Mouse (Mus musculus) stomach, embryonic 16.5 days (tissue): ENCODE measurements around the gene Vezt. TPM values are rescaled to one million over a fixed set of nuclear protein-coding genes. Genes with fewer than 3 reads are reported as not detected.

Experiments
- ATAC-seq: fragments of 200-750 bp; cut with Nextera tagmentation; 2 replicates; pipeline ENCODE4 v1.8.0; 2017; ENCODE audit warnings: moderate number of reproducible peaks, moderate TSS enrichment; ENCODE audit not compliant: insufficient read depth, low FRiP score
- H3K27ac ChIP-seq: fragments of 300-500 bp; sonication (generic); 2 replicates; pipeline ENCODE4 v1.5.1; 2014; ENCODE audit warnings: low read length
- H3K27me3 ChIP-seq: fragments of 300-500 bp; sonication (generic); 2 replicates; pipeline ENCODE4 v1.6.1; 2014; ENCODE audit warnings: low read length, control low read depth, mixed read lengths; ENCODE audit not compliant: control insufficient read depth, insufficient read depth
- H3K36me3 ChIP-seq: fragments of 300-500 bp; sonication (generic); 2 replicates; pipeline ENCODE4 v1.6.1; 2014; ENCODE audit warnings: low read length; ENCODE audit not compliant: control insufficient read depth, insufficient read depth
- H3K4me1 ChIP-seq: fragments of 300-500 bp; sonication (generic); 2 replicates; pipeline ENCODE4 v1.6.1; 2014; ENCODE audit warnings: low read length, control low read depth, mixed read lengths; ENCODE audit not compliant: control insufficient read depth, insufficient read depth
- H3K4me2 ChIP-seq: fragments of 300-500 bp; sonication (generic); 2 replicates; pipeline ENCODE4 v1.6.1; 2014; ENCODE audit warnings: low read depth, low read length, mixed read lengths
- H3K4me3 ChIP-seq: fragments of 300-500 bp; sonication (generic); replicated peaks from 2 replicates; pipeline ENCODE4 v1.5.1; 2014; ENCODE audit warnings: mild to moderate bottlenecking, low read length
- H3K9ac ChIP-seq: fragments of 300-500 bp; sonication (generic); 2 replicates; pipeline ENCODE4 v1.6.1; 2014; ENCODE audit warnings: low read length
- H3K9me3 ChIP-seq: fragments of 300-500 bp; sonication (generic); replicated peaks from 2 replicates; pipeline ENCODE4 v1.6.1; 2016; ENCODE audit warnings: low read length, control low read depth; ENCODE audit not compliant: control insufficient read depth
- WGBS: fragments of 180-500 bp; shearing (Covaris S2); extraction: QIAGEN DNeasy Blood & Tissue Kit; methylation state at CpG from one replicate; pipeline ENCODE4 v1.1.7; 2014; 5-methylcytosine and 5-hydroxymethylcytosine counted together
- polyA plus RNA-seq: library from polyadenylated mRNA; unstranded; fragments of >200 nt; fragmentation: Nextera tagmentation; extraction: Ambion mirVana; gene quantifications from 2 replicates; pipeline ENCODE4 v1.2.1, GENCODE M21; 2015

Gene Vezt
- polyA plus RNA-seq, 1 experiment from 2014 or later: 27.4 TPM

DNA sequence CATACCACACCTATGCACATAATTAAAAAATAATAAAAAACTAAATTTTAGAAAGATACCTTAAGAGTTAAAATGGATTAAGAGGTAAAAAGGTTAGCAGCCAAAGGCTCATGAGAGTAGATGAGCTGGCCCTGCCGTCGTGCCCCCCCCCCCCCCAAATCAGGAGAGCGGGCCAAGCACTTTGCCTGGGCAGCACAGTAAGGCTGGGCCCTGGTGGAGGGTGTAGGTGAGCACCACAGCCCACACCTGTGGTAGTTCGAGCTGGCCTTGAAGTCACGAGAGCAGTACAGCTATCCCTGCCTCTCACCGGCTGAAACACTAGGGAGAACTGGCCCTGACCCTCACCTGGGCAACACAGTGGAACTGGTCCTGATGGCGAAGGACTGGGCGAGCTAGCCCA, 10.5 kb downstream of the Vezt start:
- no peaks in the 10 kb centered on the region for H3K36me3 ChIP-seq
- H3K9me3 ChIP-seq: no peaks in the 10 kb centered on the region
- no peak overlapping the region for H3K4me3 ChIP-seq
- H3K27me3 ChIP-seq: no peaks in the 10 kb centered on the region
- no peak overlapping the region for H3K27ac ChIP-seq
- H3K9ac ChIP-seq: no peak overlapping the region
- ATAC-seq: no peak
- no peak overlapping the region for H3K4me2 ChIP-seq
- H3K4me1 ChIP-seq: no peaks in the 10 kb centered on the region; the same call in 1 of the 2 replicates
- WGBS: 91% methylated on average over 8 of the region's 8 CpGs

DNA sequence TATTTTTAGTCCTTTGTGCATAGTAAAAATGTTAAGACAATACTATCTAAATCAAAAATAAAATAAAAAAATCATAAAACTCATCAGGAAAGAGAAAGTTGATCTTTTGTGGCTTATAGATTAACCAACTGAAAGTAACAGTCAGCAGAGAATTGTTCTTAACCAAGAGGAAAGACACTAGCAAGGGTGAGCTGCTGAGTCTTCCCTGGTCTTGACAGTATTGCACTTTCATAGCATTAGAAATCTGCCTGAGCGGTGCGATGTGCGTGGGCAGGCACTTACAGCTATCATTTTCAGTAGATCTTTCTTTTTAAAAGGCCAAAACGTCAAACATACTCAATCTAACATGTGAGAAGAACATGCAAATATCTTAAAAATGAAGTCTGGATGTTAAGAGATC, 14.6 kb downstream of the Vezt start:
- 71% methylated on average over 4 of the region's 4 CpGs for WGBS
- ATAC-seq: no peak
- Histone ChIP-seq H3K9ac (no peak overlapping the region), H3K4me2 (no peak overlapping the region), H3K9me3 (no peaks in the 10 kb centered on the region), H3K27me3 (no peaks in the 10 kb centered on the region), H3K4me1 (no peaks in the 10 kb centered on the region; the same call in 1 of the 2 replicates), H3K27ac (no peak overlapping the region), H3K4me3 (no peak overlapping the region), H3K36me3 (no peaks in the 10 kb centered on the region)

DNA sequence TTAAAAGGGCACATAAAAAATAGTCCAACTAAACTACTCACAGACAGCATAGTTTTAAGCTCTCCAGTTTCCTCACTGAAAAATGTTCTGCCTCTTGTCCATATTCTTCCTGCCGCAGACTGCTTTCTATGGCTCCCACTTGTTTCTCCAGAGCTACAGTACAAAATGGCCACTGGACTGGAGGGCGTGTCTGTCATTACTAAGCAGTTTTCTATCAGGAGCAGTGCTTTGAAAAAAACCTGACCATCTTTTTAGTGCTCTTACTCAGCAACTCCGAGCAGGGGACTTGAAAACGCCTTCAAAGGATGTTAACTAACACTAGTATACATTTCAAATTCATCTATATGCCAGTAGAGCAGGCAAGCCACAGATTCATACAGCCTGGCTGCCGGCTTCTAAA, 15.0 kb downstream of the Vezt start:
- H3K36me3 ChIP-seq: no peaks in the 10 kb centered on the region
- H3K4me1 ChIP-seq: no peaks in the 10 kb centered on the region; the same call in 1 of the 2 replicates
- H3K9ac ChIP-seq: no peak overlapping the region
- H3K9me3 ChIP-seq: no peaks in the 10 kb centered on the region
- no peak overlapping the region for H3K4me2 ChIP-seq
- WGBS: 45% methylated on average over 5 of the region's 5 CpGs
- no peaks in the 10 kb centered on the region for H3K27me3 ChIP-seq
- no peak overlapping the region for H3K27ac ChIP-seq
- no peak overlapping the region for H3K4me3 ChIP-seq
- no peak for ATAC-seq

DNA sequence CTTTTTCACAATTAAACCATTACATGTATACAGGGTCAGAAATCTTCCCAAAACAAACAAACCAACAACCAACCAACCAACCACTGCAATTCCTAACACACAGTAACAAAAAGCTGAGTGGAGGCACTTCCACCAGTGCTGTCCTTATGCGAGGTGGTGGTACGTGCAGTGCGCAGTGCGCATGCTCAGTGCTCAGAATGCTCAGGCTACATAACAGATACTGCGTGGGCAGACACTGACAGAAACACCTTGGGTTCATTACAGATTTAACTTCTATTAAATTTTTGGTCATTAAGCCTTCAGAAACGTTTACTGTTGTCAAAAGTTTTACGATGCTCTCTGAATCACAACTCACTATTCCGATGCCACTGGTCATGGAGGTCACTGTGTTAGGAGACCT, 18.2 kb downstream of the Vezt start:
- Histone ChIP-seq H3K4me3 (no peak overlapping the region), H3K36me3 (no peaks in the 10 kb centered on the region), H3K9me3 (no peaks in the 10 kb centered on the region), H3K4me1 (no peaks in the 10 kb centered on the region; the same call in 1 of the 2 replicates), H3K4me2 (no peak overlapping the region), H3K27ac (no peak overlapping the region), H3K27me3 (no peaks in the 10 kb centered on the region), H3K9ac (no peak overlapping the region)
- ATAC-seq: no peak
- 92% methylated on average over 8 of the region's 8 CpGs for WGBS

DNA sequence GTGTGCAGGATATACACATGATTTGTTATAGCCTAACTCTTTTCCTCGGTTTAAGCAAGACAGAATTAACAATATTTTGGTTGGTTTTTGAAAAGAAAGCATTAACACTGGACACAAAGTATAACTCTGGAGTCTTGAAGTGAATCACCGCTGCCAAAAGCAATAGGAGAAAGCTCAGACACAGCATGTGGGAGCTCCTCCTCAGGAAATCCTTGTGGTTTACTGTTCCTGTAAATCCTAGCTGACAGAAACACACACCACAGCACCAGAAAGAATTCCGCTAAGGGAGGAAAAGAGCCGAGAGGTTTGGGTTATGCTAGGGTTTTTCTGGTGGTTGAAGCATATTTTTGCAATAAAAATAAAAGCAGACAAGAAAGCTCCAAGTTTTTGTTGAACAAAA, 21.4 kb downstream of the Vezt start:
- 57% methylated on average over 4 of the region's 4 CpGs for WGBS
- Histone ChIP-seq H3K4me1 (0 out of 2 replicates have a peak, but pooled peaks cover 5% of the 10 kb centered on the region), H3K36me3 (no peaks in the 10 kb centered on the region), H3K4me2 (no peak overlapping the region), H3K9ac (no peak overlapping the region), H3K27me3 (no peaks in the 10 kb centered on the region), H3K27ac (no peak overlapping the region), H3K4me3 (no peak overlapping the region), H3K9me3 (no peaks in the 10 kb centered on the region)
- no peak for ATAC-seq

DNA sequence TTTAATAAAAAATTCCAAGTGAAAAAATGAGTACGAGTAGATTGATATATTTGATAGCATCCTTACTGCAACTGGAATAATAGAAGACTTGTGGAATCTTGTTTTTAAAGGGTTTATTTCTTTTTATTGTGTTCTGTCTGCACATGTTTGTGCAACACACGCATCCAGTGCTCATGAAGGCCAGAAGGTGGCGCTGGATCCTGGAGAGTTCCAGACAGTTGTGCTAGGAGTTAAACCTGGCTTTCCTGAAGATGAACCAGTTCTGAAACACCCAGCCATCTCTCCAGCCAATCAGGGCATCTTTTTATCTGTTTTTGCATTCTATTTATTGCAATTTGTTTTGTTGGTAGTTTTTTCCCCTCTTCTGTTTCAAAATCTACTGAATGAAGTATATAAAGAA, 22.4 kb downstream of the Vezt start:
- H3K4me2 ChIP-seq: no peak overlapping the region
- 53% methylated on average over 3 of the region's 3 CpGs for WGBS

DNA sequence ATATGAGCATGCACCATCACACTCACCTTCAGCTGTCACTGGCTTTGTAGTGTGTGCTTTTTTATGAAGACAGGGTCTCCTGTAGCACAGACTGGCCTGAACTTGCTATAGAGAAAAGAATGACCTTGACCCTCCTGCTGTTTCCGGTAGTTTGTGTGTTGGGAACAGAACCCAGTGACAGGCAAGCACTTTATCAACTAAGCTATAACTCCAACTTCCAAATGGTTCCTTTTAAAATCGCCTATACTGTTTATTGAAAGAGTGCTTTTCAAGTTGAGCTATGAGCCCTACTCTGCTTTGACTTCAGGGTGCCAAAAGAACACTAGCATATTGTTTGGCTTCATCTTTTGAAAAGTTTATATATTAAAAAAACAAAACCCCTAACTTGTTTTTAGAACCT, 24.6 kb downstream of the Vezt start:
- H3K27me3 ChIP-seq: no peaks in the 10 kb centered on the region
- H3K9me3 ChIP-seq: no peaks in the 10 kb centered on the region
- no peak overlapping the region for H3K4me2 ChIP-seq
- no peak for ATAC-seq
- 0 out of 2 replicates have a peak, but pooled peaks cover 5% of the 10 kb centered on the region for H3K4me1 ChIP-seq
- WGBS: 28% methylated on average over 2 of the region's 2 CpGs
- H3K4me3 ChIP-seq: no peak overlapping the region
- H3K36me3 ChIP-seq: 0 out of 2 replicates have a peak, but pooled peaks cover 5% of the 10 kb centered on the region
- H3K27ac ChIP-seq: no peak overlapping the region
- no peak overlapping the region for H3K9ac ChIP-seq

More for the DNA sequence above, 22.4 kb downstream of the Vezt start:
- Histone ChIP-seq H3K4me3 (no peak overlapping the region), H3K27ac (no peak overlapping the region), H3K27me3 (no peaks in the 10 kb centered on the region), H3K4me1 (0 out of 2 replicates have a peak, but pooled peaks cover 5% of the 10 kb centered on the region), H3K36me3 (no peaks in the 10 kb centered on the region), H3K9me3 (no peaks in the 10 kb centered on the region), H3K9ac (no peak overlapping the region)
- no peak for ATAC-seq

DNA sequence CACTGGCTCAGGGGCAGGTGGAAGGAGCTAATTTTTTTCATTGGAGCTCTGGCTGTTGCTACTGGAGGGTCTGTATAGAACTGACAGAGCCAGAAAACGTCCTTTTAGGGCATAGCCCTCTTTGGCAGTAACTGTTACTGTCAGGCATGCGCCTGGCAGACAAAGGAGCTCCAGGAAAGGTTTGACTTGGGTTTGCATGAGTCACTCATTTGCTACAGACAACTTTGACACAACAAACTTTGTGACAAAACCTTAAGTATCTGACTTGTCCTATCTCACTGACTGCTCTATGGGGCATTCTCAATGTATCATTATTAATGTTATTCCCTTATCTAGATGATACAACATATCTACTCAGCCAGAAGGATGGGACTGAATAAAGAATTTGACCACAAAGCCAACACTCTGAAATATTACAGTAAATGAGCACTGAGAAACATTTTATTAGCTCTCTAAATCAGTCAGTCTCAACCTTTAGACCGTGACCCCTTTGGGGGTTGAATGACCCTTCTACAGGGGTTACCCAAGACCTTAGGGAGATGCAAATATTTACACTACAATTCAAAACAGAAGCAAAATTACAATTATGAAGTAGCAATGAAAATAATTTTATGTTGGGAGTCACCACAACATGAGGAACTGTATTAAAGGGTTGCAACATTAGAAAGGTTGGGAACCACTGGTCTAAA, 25.5 kb downstream of the Vezt start:
- ATAC-seq: no peak
- Histone ChIP-seq H3K4me2 (no peak overlapping the region), H3K36me3 (0 out of 2 replicates have a peak, but pooled peaks cover 5% of the 10 kb centered on the region), H3K9me3 (no peaks in the 10 kb centered on the region), H3K27me3 (no peaks in the 10 kb centered on the region), H3K4me1 (0 out of 2 replicates have a peak, but pooled peaks cover 5% of the 10 kb centered on the region), H3K27ac (no peak overlapping the region), H3K9ac (no peak overlapping the region), H3K4me3 (no peak overlapping the region)
- 74% methylated on average over 3 of the region's 3 CpGs for WGBS

DNA sequence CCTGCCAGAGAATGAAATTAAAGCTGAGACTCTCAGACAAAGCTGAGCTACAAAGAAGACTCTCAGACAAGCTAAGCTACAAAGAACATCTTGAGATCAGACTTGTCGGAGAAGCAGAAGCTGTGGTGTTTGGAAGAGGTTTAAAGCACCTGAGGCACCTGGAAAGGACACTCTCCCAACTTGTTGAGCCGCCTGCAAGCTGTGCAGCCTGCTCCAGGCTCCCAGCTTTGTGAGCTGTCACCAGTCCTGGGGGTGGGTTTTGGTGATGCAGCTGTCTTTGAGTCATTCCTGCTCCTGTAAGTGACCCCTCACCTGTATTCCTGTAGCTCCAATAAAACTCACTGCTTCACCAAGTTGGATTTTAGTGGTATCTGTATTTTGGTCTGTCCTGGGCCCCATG, 27.3 kb downstream of the Vezt start:
- H3K9me3 ChIP-seq: no peaks in the 10 kb centered on the region
- WGBS: 88% methylated on average over 2 of the region's 2 CpGs
- H3K36me3 ChIP-seq: 0 out of 2 replicates have a peak, but pooled peaks cover 8% of the 10 kb centered on the region
- H3K9ac ChIP-seq: no peak overlapping the region
- H3K27me3 ChIP-seq: no peaks in the 10 kb centered on the region
- 0 out of 2 replicates have a peak, but pooled peaks cover 5% of the 10 kb centered on the region for H3K4me1 ChIP-seq
- ATAC-seq: no peak
- H3K4me3 ChIP-seq: no peak overlapping the region
- H3K27ac ChIP-seq: no peak overlapping the region
- H3K4me2 ChIP-seq: no peak overlapping the region
